Mouse (Mus musculus) erythroblast, embryonic 14.5 days (primary cell): ENCODE measurements around the gene Ppp1r16b.

ENCODE experiments used
- GATA1 ChIP-seq: IDR thresholded peaks from 2 replicates; pipeline ENCODE4 v1.6.1; 2012; ENCODE audit warnings: low read length, inconsistent platforms, mixed read lengths
- TAL1 ChIP-seq: IDR thresholded peaks from 3 replicates; pipeline ENCODE4 v1.6.1; 2012; ENCODE audit warnings: low read length, inconsistent platforms, mixed read lengths

DNA sequence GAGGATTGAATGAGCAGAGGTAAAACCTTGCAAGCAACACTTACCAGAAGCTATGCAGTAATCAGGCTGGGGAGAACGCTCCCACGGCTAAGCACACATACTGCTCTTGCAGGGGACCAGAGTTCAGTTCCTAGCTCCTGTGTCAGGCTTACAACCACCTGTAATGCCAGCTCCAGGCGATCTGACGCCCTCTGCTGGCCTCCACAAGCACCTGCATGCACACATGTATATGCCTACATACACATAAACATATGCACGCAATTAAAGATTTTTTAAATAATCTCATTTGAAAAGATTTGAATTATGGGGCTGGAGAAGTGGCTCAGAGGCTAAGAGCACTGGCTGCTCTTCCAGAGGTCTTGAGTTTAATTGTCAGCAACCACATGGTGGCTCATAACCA is 77.2 kb downstream of the Ppp1r16b start:
- no peak for TF ChIP-seq TAL1
- no peak for TF ChIP-seq GATA1
